Mouse (Mus musculus): ENCODE data around the gene Arnt. TPM values are rescaled to one million over a fixed set of nuclear protein-coding genes. Genes with fewer than 3 reads are reported as not detected.
"Not testable (repeated sequence)": the region's sequence is repeated elsewhere in the genome, so short reads cannot be mapped to it uniquely, and the experiment has no call there.

Gene Arnt
- polyA plus RNA-seq, 1 experiment: 38.1 TPM

DNA sequence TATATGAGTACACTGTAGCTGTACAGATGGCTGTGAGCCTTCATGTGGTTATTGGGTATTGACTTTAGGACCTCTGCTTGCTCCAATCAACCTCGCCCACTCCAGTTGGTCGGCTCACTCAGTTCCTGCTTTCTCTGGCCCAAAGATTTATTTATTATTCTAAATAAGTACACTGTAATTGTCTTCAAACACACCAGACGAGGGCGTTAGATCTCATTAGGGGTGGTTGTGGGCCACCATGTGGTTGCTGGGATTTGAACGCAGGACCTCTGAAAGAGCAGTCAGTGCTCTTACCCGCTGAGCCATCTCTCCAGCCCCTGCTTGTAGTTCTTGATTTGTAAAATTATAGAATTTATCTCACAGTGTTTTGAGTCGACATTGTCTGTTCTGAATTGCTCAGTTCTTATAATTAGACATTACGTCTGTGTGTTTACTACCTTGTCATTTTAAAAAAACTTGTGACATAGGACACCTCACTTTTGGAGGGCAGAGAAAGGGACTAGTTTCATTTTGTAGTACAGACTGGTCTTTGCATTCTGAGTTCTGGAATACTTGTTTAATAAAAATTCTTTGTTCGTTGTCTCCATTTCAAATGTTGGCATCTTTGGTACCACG is 780 bp upstream of the Arnt start:
- no peak for TF ChIP-seq POLR2A (IDR thresholded peaks at IDR 0.05; ENCODE audit: borderline replicate concordance, extremely low read depth, low read depth, low read length)
- no peak for TF ChIP-seq CTCF (IDR thresholded peaks at IDR 0.05; ENCODE audit: insufficient read depth, low read length)
- Histone ChIP-seq H3K4me3 (replicated peaks; ENCODE audit: extremely low read depth, low read depth, low read length) (peak overlapping the region; percentile 46), H3K4me1 (ENCODE audit: control insufficient read depth, insufficient read depth, low read length) (no peaks in the 10 kb centered on the region)
- no peak for DNase-seq
- WGBS: 53% methylated on average over 10 of the region's 10 CpGs

DNA sequence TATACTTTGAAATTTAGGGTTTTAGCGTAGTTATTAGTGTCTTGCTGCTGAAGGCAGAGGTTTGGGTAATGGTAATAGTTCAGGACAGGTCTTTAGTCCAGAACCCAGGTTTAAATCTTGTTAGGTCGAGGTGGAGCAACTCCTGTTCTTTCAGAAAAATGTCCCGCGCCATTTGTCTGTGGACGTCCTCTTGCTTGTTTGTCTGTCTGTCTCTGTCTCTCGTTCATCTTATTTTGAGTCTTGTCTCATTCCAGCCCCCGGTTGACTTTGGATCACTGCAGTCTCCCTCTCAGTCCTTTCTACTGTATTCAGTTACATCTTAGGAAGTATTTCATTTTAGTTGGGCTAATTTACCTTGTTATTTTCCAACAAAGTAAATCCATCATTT is 789 bp downstream of the Arnt start:
- whole genome bisulfite sequencing: 3% methylated on average over 7 of the region's 7 CpGs
- H3K4me1 ChIP-seq (ENCODE audit: control insufficient read depth, insufficient read depth, low read length): peaks cover 3% of the 10 kb centered on the region
- TF ChIP-seq POLR2A (IDR thresholded peaks at IDR 0.05; ENCODE audit: borderline replicate concordance, extremely low read depth, low read depth, low read length) (no peak), CTCF (IDR thresholded peaks at IDR 0.05; ENCODE audit: insufficient read depth, low read length) (no peak)
- peak overlapping the region; percentile 88 for H3K4me3 ChIP-seq (replicated peaks; ENCODE audit: extremely low read depth, low read depth, low read length)
- no peak for DNase-seq

DNA sequence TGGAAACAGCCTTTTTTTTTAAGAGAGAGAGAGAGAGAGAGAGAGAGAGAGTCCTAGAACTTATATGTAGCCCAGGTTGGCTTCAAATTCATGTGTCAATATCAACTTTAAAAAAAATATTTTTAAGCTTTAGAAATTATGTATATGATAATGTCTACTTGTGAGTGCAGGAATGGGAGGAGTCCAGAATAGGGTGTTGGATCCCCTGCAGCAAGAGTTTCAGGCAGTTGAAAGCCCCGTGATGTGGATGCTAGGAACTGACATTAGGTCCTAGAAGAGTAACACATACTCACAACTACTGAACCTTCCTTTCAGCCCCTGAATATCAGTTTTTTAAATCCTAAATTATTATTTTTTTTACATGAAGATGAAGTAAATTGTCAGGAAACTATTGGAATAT is 1.4 kb downstream of the Arnt start:
- TF ChIP-seq CTCF (IDR thresholded peaks at IDR 0.05; ENCODE audit: insufficient read depth, low read length): no peak
- no peak for TF ChIP-seq POLR2A (IDR thresholded peaks at IDR 0.05; ENCODE audit: borderline replicate concordance, extremely low read depth, low read depth, low read length)
- WGBS: 29% methylated on average over 1 of the region's 1 CpGs
- Histone ChIP-seq H3K4me1 (ENCODE audit: control insufficient read depth, insufficient read depth, low read length) (peaks cover 4% of the 10 kb centered on the region), H3K4me3 (replicated peaks; ENCODE audit: extremely low read depth, low read depth, low read length) (peak overlapping the region; percentile 28)
- no peak for DNase-seq

DNA sequence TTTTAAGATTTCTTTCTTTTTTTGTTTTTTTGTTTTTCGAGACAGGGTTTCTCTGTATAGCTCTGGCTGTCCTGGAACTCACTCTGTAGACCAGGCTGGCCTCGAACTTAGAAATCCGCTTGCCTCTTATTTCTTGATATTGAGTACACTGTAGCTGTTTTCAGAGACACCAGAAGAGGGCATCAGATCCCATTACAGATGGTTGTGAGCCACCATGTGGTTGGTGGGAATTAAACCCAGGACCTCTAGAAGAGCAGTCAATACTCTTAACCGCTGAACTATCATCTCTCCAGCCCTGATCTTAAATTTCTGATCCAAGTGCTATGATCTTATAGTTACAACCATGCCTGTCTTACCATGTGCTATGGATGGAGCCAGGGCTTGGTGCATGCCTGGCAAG is 4.4 kb downstream of the Arnt start:
- H3K4me1 ChIP-seq (ENCODE audit: control insufficient read depth, insufficient read depth, low read length); H3K4me3 ChIP-seq (replicated peaks; ENCODE audit: extremely low read depth, low read depth, low read length); DNase-seq: not testable (repeated sequence)
- WGBS: 100% methylated on average over 4 of the region's 4 CpGs

DNA sequence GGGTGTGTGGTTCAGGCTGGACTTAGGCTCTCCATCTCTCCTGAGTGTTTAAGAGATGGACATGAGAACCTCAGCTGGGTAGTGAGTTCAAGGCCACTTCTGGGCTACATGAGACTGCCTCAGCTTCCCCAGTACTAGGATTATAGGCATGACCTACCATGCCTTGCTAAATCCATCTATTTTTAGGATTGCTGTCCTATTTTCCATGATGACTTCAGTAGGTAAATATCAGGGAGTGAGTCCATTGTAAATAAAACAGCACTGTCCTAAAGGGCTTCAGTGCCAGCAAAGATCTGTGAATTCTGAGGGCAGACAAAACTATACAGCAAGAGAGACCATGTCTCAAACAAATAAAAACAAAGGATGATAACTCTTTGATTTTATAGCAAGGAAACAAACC is 5.5 kb downstream of the Arnt start:
- Histone ChIP-seq H3K4me1 (ENCODE audit: control insufficient read depth, insufficient read depth, low read length) (peaks cover 7% of the 10 kb centered on the region), H3K4me3 (replicated peaks; ENCODE audit: extremely low read depth, low read depth, low read length) (no peak overlapping the region)
- TF ChIP-seq POLR2A (IDR thresholded peaks at IDR 0.05; ENCODE audit: borderline replicate concordance, extremely low read depth, low read depth, low read length): no peak
- no peak for TF ChIP-seq CTCF (IDR thresholded peaks at IDR 0.05; ENCODE audit: insufficient read depth, low read length)
- no peak for DNase-seq

DNA sequence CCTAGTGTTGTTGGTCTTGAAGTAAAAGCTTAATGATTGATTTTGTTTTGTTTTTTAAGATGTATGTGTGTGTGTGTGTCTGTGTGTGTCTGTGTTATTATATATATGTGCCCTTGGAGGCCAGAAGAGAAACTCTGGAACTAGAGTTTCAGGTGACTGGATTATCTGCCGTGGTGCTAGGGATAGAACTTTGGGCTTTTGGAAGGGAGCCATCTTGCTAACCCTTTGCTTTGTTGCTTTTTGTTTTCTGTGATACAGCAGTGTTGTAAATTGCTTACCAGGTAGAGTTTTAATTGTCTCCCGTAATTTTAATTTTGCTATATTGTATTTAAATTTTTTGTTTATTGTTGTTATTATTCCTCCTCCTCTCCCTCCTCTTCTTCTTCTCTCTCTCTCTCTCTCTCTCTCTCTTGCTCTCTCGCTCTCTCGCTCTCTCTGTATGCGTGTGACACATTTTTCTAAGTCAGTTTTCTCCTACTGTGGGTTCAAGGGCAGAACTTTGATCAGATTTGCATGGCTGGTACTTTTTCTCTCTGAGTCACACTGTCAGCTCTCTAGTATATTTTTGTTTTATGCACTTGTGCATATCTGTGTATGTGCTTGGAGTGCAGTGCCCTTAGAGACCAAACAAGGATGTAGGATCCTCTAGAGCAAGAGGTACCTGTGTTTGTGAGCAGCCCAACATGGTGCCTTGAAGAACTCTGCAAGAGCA is 8.4 kb downstream of the Arnt start:
- TF ChIP-seq POLR2A (IDR thresholded peaks at IDR 0.05; ENCODE audit: borderline replicate concordance, extremely low read depth, low read depth, low read length) (no peak), CTCF (IDR thresholded peaks at IDR 0.05; ENCODE audit: insufficient read depth, low read length) (no peak)
- DNase-seq: no peak
- H3K4me3 ChIP-seq (replicated peaks; ENCODE audit: extremely low read depth, low read depth, low read length): no peak overlapping the region
- peaks cover 10% of the 10 kb centered on the region for H3K4me1 ChIP-seq (ENCODE audit: control insufficient read depth, insufficient read depth, low read length)
- WGBS: 74% methylated on average over 5 of the region's 5 CpGs

DNA sequence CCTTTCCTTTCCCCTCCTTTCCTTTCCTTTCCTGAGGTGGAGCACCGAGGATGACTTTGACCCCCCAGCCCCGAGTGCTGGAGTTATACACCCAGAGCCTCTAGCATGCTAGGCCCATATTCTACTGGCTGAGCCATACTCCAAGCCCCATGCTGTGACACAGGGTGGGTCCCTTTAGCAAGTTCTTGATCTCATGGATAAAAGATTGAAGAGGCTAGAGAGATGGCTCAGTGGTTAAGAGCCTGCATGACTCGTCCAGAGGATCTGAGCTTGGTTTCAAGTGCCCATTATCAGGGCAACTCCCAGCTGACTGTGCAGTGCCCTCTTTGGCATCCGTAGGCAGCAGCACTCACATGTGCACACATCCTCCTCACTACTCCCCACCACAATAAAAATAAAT is 11.1 kb downstream of the Arnt start:
- 56% methylated on average over 4 of the region's 4 CpGs for WGBS
- H3K4me3 ChIP-seq (replicated peaks; ENCODE audit: extremely low read depth, low read depth, low read length): no peak overlapping the region
- H3K4me1 ChIP-seq (ENCODE audit: control insufficient read depth, insufficient read depth, low read length): peaks cover 6% of the 10 kb centered on the region
- DNase-seq: no peak
- TF ChIP-seq CTCF (IDR thresholded peaks at IDR 0.05; ENCODE audit: insufficient read depth, low read length): no peak
- no peak for TF ChIP-seq POLR2A (IDR thresholded peaks at IDR 0.05; ENCODE audit: borderline replicate concordance, extremely low read depth, low read depth, low read length)

DNA sequence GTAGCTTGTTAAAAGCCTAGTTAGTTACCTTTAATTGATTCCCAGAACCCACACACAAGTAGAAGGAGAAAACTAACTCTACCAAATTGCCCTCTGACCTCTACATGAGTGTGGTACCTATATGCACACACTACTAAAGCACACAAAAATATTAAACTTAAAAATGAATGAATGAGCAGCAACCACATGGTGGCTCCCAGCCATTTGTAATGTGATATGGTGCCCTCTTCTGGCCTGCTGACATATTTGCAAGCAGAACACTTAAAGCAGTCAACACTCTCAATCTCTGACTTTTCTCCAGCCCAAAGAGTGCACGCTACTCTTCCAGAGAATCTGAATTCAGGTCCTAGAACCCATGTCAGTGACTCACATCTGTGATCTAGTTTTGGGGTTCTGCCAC is 16.2 kb downstream of the Arnt start:
- H3K4me1 ChIP-seq (ENCODE audit: control insufficient read depth, insufficient read depth, low read length): peaks cover 5% of the 10 kb centered on the region
- peak; percentile 30 for DNase-seq
- H3K4me3 ChIP-seq (replicated peaks; ENCODE audit: extremely low read depth, low read depth, low read length): no peak overlapping the region
- TF ChIP-seq CTCF (IDR thresholded peaks at IDR 0.05; ENCODE audit: insufficient read depth, low read length) (peak; percentile 51), POLR2A (IDR thresholded peaks at IDR 0.05; ENCODE audit: borderline replicate concordance, extremely low read depth, low read depth, low read length) (no peak)
- 26% methylated on average over 1 of the region's 1 CpGs for WGBS

DNA sequence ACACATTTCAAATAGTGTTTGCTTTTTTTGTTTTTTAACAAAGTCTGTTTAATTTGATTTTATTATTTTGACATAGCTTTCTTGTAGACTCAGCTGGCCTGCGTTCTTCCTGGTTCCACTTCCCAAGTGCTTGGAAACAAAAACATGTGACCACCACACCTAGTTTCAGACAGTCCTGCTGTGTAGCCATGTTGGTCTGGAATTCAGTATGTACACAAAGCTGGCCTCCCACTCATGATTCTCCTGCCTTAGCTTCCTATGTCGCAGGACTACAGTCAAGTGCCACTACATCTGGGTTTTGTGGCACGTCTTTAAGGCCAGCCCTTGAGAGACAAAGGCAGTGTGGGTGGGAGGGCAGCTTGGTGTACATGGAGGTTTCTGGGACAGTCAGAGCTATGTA is 16.7 kb downstream of the Arnt start:
- Histone ChIP-seq H3K4me3 (replicated peaks; ENCODE audit: extremely low read depth, low read depth, low read length) (no peak overlapping the region), H3K4me1 (ENCODE audit: control insufficient read depth, insufficient read depth, low read length) (peaks cover 2% of the 10 kb centered on the region; the same call in 1 of the 2 replicates)
- DNase-seq: no peak
- WGBS: 73% methylated on average over 3 of the region's 3 CpGs
- TF ChIP-seq POLR2A (IDR thresholded peaks at IDR 0.05; ENCODE audit: borderline replicate concordance, extremely low read depth, low read depth, low read length) (no peak), CTCF (IDR thresholded peaks at IDR 0.05; ENCODE audit: insufficient read depth, low read length) (no peak)

DNA sequence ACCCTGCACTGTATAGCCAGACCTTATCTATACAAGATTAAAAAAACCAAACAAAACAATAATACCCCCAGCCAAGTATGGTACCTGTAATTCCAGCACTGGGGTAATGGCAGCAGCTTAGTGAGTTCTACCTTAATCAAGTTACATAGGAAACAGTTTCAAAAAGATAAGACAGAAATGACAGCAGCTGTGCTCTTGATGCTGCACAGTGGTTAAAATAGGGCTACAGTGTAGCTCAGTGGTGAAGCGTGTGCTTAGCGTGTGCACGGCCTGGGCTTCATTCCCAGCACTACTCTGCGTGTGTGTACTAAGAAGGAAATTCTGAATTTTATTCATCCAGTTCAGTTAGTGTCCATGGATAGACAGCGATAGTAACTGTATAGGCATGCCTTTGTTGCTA is 22.2 kb downstream of the Arnt start:
- H3K4me3 ChIP-seq (replicated peaks; ENCODE audit: extremely low read depth, low read depth, low read length): no peak overlapping the region
- no peak for TF ChIP-seq POLR2A (IDR thresholded peaks at IDR 0.05; ENCODE audit: borderline replicate concordance, extremely low read depth, low read depth, low read length)
- TF ChIP-seq CTCF (IDR thresholded peaks at IDR 0.05; ENCODE audit: insufficient read depth, low read length): no peak
- DNase-seq: no peak
- WGBS: 97% methylated on average over 5 of the region's 5 CpGs
- H3K4me1 ChIP-seq (ENCODE audit: control insufficient read depth, insufficient read depth, low read length): peaks cover 7% of the 10 kb centered on the region
